Mouse (Mus musculus) ovary, adult 10 weeks (tissue): ENCODE results near the gene Tmem190. TPM values are rescaled to one million over a fixed set of nuclear protein-coding genes. Genes with fewer than 3 reads are reported as not detected.

Experiments used
- polyA plus RNA-seq: library from polyadenylated mRNA; stranded (reverse); fragments of 350-450 nt; fragmentation: Illumina TruSeq; extraction: RNeasy Lipid Tissue Mini Kit (QIAGEN cat#74804); gene quantifications from one replicate; pipeline ENCODE4 v1.2.3, GENCODE M21; 2014

Tmem190 gene
- polyA plus RNA-seq = not detected

GRCm38 (mm10) chr7:4782759-4783158, at the start of gene Tmem190, which contains the start of gene Il11:
Gene Tmem190 (plus strand): TSS chr7:4782937.
Gene Il11 (minus strand): TSS chr7:4782859.

GRCm38 (mm10) chr7:4739544-4740275, 43.0 kb upstream of the Tmem190 start, which contains the start of gene Kmt5c:
Gene Kmt5c (plus strand): TSS chr7:4740115.

GRCm38 (mm10) chr7:4752821-4753570, 29.7 kb upstream of the Tmem190 start, which contains the start of gene Cox6b2:
Gene Cox6b2 (minus strand): TSS chr7:4753094.

GRCm38 (mm10) chr7:4771202-4771601, 11.5 kb upstream of the Tmem190 start, which contains the start of gene Fam71e2:
Gene Fam71e2 (minus strand): TSS chr7:4771302.

GRCm38 (mm10) chr7:4789436-4789935, 6.7 kb downstream of the Tmem190 start, which contains the start of gene Tmem238:
Gene Tmem238 (minus strand): TSS chr7:4789656.

GRCm38 (mm10) chr7:4792278-4793212, 9.8 kb downstream of the Tmem190 start, which contains the start of gene Rpl28:
Gene Rpl28 (plus strand): TSS chr7:4792874.

GRCm38 (mm10) chr7:4812303-4813104, 29.8 kb downstream of the Tmem190 start, which contains the start of gene Ube2s:
Gene Ube2s (minus strand): TSS chr7:4812590.

Other genes with a start within 250 kb of the Tmem190 start
- gene Syt5, start 235.4 kb upstream of the Tmem190 start, polyA plus RNA-seq = 0.26 TPM
- not detected for gene Ptprh, start 178.9 kb upstream of the Tmem190 start, polyA plus RNA-seq
- gene Tmem86b, start 151.5 kb upstream of the Tmem190 start, polyA plus RNA-seq = not detected
- gene Ppp6r1, start 123.9 kb upstream of the Tmem190 start, polyA plus RNA-seq = 10.6 TPM
- not detected for gene Hspbp1, start 97.9 kb upstream of the Tmem190 start, polyA plus RNA-seq
- gene Brsk1, start 92.3 kb upstream of the Tmem190 start, polyA plus RNA-seq = 0.40 TPM
- gene Tmem150b, start 57.7 kb upstream of the Tmem190 start, polyA plus RNA-seq = not detected
- gene Kmt5c, start 42.8 kb upstream of the Tmem190 start, polyA plus RNA-seq = 1.2 TPM
- not detected for gene Cox6b2, start 29.8 kb upstream of the Tmem190 start, polyA plus RNA-seq
- gene Fam71e2, start 11.6 kb upstream of the Tmem190 start, polyA plus RNA-seq = not detected
- not detected for gene Il11, start 78 bp upstream of the Tmem190 start, polyA plus RNA-seq
- gene Tmem238, start 6.7 kb downstream of the Tmem190 start, polyA plus RNA-seq = 0.46 TPM
- gene Rpl28, start 9.9 kb downstream of the Tmem190 start, polyA plus RNA-seq = 14.1 TPM
- gene Ube2s, start 29.7 kb downstream of the Tmem190 start, polyA plus RNA-seq = 2.0 TPM
- 0.57 TPM for gene Shisa7, start 61.8 kb downstream of the Tmem190 start, polyA plus RNA-seq
- 1.9 TPM for gene Isoc2b, start 87.3 kb downstream of the Tmem190 start, polyA plus RNA-seq
- 1.7 TPM for gene Isoc2a, start 94.2 kb downstream of the Tmem190 start, polyA plus RNA-seq
- gene Gm36210, start 123.6 kb downstream of the Tmem190 start, polyA plus RNA-seq = not detected
- not detected for gene Zfp628, start 132.3 kb downstream of the Tmem190 start, polyA plus RNA-seq
- 0.57 TPM for gene Nat14, start 139.1 kb downstream of the Tmem190 start, polyA plus RNA-seq
- gene Ssc5d, start 142.8 kb downstream of the Tmem190 start, polyA plus RNA-seq = 0.14 TPM
- 0.40 TPM for gene Sbk2, start 181.5 kb downstream of the Tmem190 start, polyA plus RNA-seq
- gene Sbk3, start 188.2 kb downstream of the Tmem190 start, polyA plus RNA-seq = 0.51 TPM
- gene Zfp579, start 213.2 kb downstream of the Tmem190 start, polyA plus RNA-seq = 16.0 TPM
- not detected for gene Zfp524, start 231.5 kb downstream of the Tmem190 start, polyA plus RNA-seq
- 22.1 TPM for gene Fiz1, start 231.8 kb downstream of the Tmem190 start, polyA plus RNA-seq
- not detected for gene Gm44973, start 232.6 kb downstream of the Tmem190 start, polyA plus RNA-seq
- 5.3 TPM for gene Zfp865, start 237.4 kb downstream of the Tmem190 start, polyA plus RNA-seq
- not detected for gene Ccdc106, start 237.6 kb downstream of the Tmem190 start, polyA plus RNA-seq